20 mouse cellular contexts compared by ENCODE assay signal in genomic region chr9:21625342-21626339, GRCm38 (mm10). TPM values are rescaled to one million over a fixed set of nuclear protein-coding genes. Genes with fewer than 3 reads are reported as not detected.
DNase-seq lines count a peak whose midpoint lies in the region; ATAC-seq lines count a peak whose summit lies in the region.
"Had no signal": no experiment of that assay in that cellular context is flagged by ENCODE, and none has a peak within 500 bp of the region (broad histone marks: within the 10 kb centered on the region; RNA-seq: fewer than 3 reads in every experiment).

No protein-coding gene starts in this region.

- peak; percentile 87 for DNase-seq in heart, adult 11 months
- no peak for DNase-seq in heart, postnatal 10 days
- DNase-seq in midbrain, embryonic 10.5 days (ENCODE audit: low spot score), result no peak
- DNase-seq in splenic B cell, adult 2 months (ENCODE audit: low read depth, low spot score), result peak; percentile 84
- DNase-seq in adrenal gland, postnatal 14 days, result no peak
- no peak for DNase-seq in urinary bladder, postnatal 36 days (ENCODE audit: low spot score in 2 of 2)
- DNase-seq: adrenal gland, adult 2 months; cerebellum, adult 18-20 months; gastrocnemius, postnatal 10 days; kidney, postnatal 10 days had no signal

- H3K27ac ChIP-seq in midbrain, embryonic 15.5 days, result no peak overlapping the region
- no peak overlapping the region for H3K27ac ChIP-seq in midbrain, embryonic 10.5 days (replicated peaks)
- H3K27ac ChIP-seq in forebrain, embryonic 15.5 days (replicated peaks), result no peak overlapping the region
- H3K27ac ChIP-seq: forebrain, embryonic 12.5 days; heart, embryonic 10.5 days; limb, embryonic 13.5 days; macrophage; neural tube, embryonic 13.5 days; stomach, postnatal 0 days had no signal

- H3K4me2 ChIP-seq in midbrain, embryonic 15.5 days, result no peak overlapping the region
- H3K4me2 ChIP-seq in forebrain, embryonic 15.5 days (replicated peaks), result no peak overlapping the region
- H3K4me2 ChIP-seq: forebrain, embryonic 12.5 days; limb, embryonic 13.5 days; neural tube, embryonic 13.5 days had no signal

- 85% methylated on average over 10 of the region's 10 CpGs for WGBS in midbrain, embryonic 15.5 days
- 92% methylated on average over 10 of the region's 10 CpGs for WGBS in midbrain, embryonic 10.5 days
- WGBS in forebrain, embryonic 15.5 days, result 86% methylated on average over 10 of the region's 10 CpGs

- no peak overlapping the region for H3K4me3 ChIP-seq in midbrain, embryonic 15.5 days
- no peak overlapping the region for H3K4me3 ChIP-seq in midbrain, embryonic 10.5 days
- no peak overlapping the region for H3K4me3 ChIP-seq in forebrain, embryonic 15.5 days
- H3K4me3 ChIP-seq: forebrain, embryonic 12.5 days; heart, embryonic 10.5 days; limb, embryonic 13.5 days; neural tube, embryonic 13.5 days had no signal

- H3K36me3 ChIP-seq in midbrain, embryonic 15.5 days (replicated peaks), result no peaks in the 10 kb centered on the region
- H3K36me3 ChIP-seq in midbrain, embryonic 10.5 days, result peaks cover 55% of the 10 kb centered on the region
- H3K36me3 ChIP-seq in splenic B cell, adult 2 months (ENCODE audit: control insufficient read depth, insufficient read depth, low read length, poor library complexity, severe bottlenecking), result no peaks in the 10 kb centered on the region
- no peaks in the 10 kb centered on the region for H3K36me3 ChIP-seq in forebrain, embryonic 15.5 days
- H3K36me3 ChIP-seq: forebrain, embryonic 12.5 days had no signal

- H3K9me3 ChIP-seq in midbrain, embryonic 15.5 days, result no peaks in the 10 kb centered on the region
- H3K9me3 ChIP-seq in midbrain, embryonic 10.5 days (replicated peaks), result no peaks in the 10 kb centered on the region
- H3K9me3 ChIP-seq in forebrain, embryonic 15.5 days, result no peaks in the 10 kb centered on the region
- H3K9me3 ChIP-seq: forebrain, embryonic 12.5 days; heart, embryonic 10.5 days; limb, embryonic 13.5 days; neural tube, embryonic 13.5 days had no signal

- peaks cover 21% of the 10 kb centered on the region for H3K4me1 ChIP-seq in midbrain, embryonic 15.5 days
- no peaks in the 10 kb centered on the region for H3K4me1 ChIP-seq in midbrain, embryonic 10.5 days
- H3K4me1 ChIP-seq in forebrain, embryonic 15.5 days, result peaks cover 24% of the 10 kb centered on the region
- H3K4me1 ChIP-seq: limb, embryonic 13.5 days had no signal

- H3K27me3 ChIP-seq in midbrain, embryonic 15.5 days (replicated peaks), result no peaks in the 10 kb centered on the region
- no peaks in the 10 kb centered on the region for H3K27me3 ChIP-seq in midbrain, embryonic 10.5 days (ENCODE audit: low read depth, poor library complexity, severe bottlenecking)
- H3K27me3 ChIP-seq in splenic B cell, adult 2 months (ENCODE audit: control insufficient read depth, insufficient read depth, low read length, poor library complexity, severe bottlenecking), result no peaks in the 10 kb centered on the region
- H3K27me3 ChIP-seq in forebrain, embryonic 15.5 days, result no peaks in the 10 kb centered on the region
- H3K27me3 ChIP-seq: forebrain, embryonic 12.5 days; limb, embryonic 13.5 days; neural tube, embryonic 13.5 days had no signal

- intact Hi-C loops in heart, postnatal 10 days (cut with DNase I), result loop anchor here (2.0 kb wide), 1 partner anchor 23 kb away; no protein-coding TSS in a partner anchor

- H3K9ac ChIP-seq in midbrain, embryonic 15.5 days, result no peak overlapping the region
- H3K9ac ChIP-seq in forebrain, embryonic 15.5 days (replicated peaks), result no peak overlapping the region
- H3K9ac ChIP-seq: forebrain, embryonic 12.5 days; limb, embryonic 13.5 days; neural tube, embryonic 13.5 days had no signal

- ATAC-seq in midbrain, embryonic 15.5 days (replicated peaks), result peak; percentile 22; the same call in 1 of the 2 replicates
- ATAC-seq in forebrain, embryonic 15.5 days (replicated peaks), result no peak
- ATAC-seq: inflammation-experienced regulatory T-cells, adult 6 months; midbrain, embryonic 16.5 days had no signal

RNA-seq across cellular contexts. Expression of gene Smarca4, which starts 9.7 kb away (rescaled TPM):
- 10 to 100 TPM; 55.6 to 59.8 TPM for total RNA-seq in heart, postnatal 10 days (2021)
- 158 and 163 TPM in 2 replicates for polyA plus RNA-seq in midbrain, embryonic 15.5 days (2015; fragmentation: Nextera tagmentation; extraction: Ambion mirVana)
- polyA plus RNA-seq in midbrain, embryonic 10.5 days (2016; fragmentation: Nextera tagmentation; extraction: Ambion mirVana), result 139 and 162 TPM in 2 replicates
- total RNA-seq in adrenal gland, postnatal 14 days (2021), result 70.8 and 71.0 TPM in 2 replicates
- polyA plus RNA-seq in forebrain, embryonic 15.5 days (2015; fragmentation: Nextera tagmentation; extraction: Ambion mirVana), result 159 and 169 TPM in 2 replicates

RNA-seq across cellular contexts. Expression of gene Yipf2, which starts 33.0 kb away (rescaled TPM):
- total RNA-seq in heart, postnatal 10 days (2021), result 1 to 10 TPM; 6.8 to 7.9 TPM
- polyA plus RNA-seq in midbrain, embryonic 15.5 days (2015; fragmentation: Nextera tagmentation; extraction: Ambion mirVana), result 27.0 and 29.2 TPM in 2 replicates
- 20.4 and 21.6 TPM in 2 replicates for polyA plus RNA-seq in midbrain, embryonic 10.5 days (2016; fragmentation: Nextera tagmentation; extraction: Ambion mirVana)
- total RNA-seq in adrenal gland, postnatal 14 days (2021), result 22.6 and 23.2 TPM in 2 replicates
- polyA plus RNA-seq in forebrain, embryonic 15.5 days (2015; fragmentation: Nextera tagmentation; extraction: Ambion mirVana), result 23.1 and 23.7 TPM in 2 replicates

RNA-seq across cellular contexts. Expression of gene Timm29, which starts 33.1 kb away (rescaled TPM):
- 10 to 100 TPM; 45.7 to 45.8 TPM for total RNA-seq in heart, postnatal 10 days (2021)
- 68.0 and 68.8 TPM in 2 replicates for polyA plus RNA-seq in midbrain, embryonic 15.5 days (2015; fragmentation: Nextera tagmentation; extraction: Ambion mirVana)
- 32.0 and 37.1 TPM in 2 replicates for polyA plus RNA-seq in midbrain, embryonic 10.5 days (2016; fragmentation: Nextera tagmentation; extraction: Ambion mirVana)
- total RNA-seq in adrenal gland, postnatal 14 days (2021), result 48.2 and 49.5 TPM in 2 replicates
- 58.8 and 61.2 TPM in 2 replicates for polyA plus RNA-seq in forebrain, embryonic 15.5 days (2015; fragmentation: Nextera tagmentation; extraction: Ambion mirVana)

Comparison
In these comparisons a context has a peak if more than half of its experiments do, and no peak if none do; other contexts are left out.
1. DNase-seq: peak in heart, adult 11 months (single experiment) and splenic B cell, adult 2 months (single experiment); none in heart, postnatal 10 days (0 of 2), midbrain, embryonic 10.5 days (single experiment), adrenal gland, postnatal 14 days (single experiment) and urinary bladder, postnatal 36 days (0 of 2).